Mouse (Mus musculus) heart, embryonic 13.5 days (tissue): Measurements from ENCODE around the gene Thegl. TPM values are rescaled to one million over a fixed set of nuclear protein-coding genes. Genes with fewer than 3 reads are reported as not detected.
"Not testable (repeated sequence)": the region's sequence is repeated elsewhere in the genome, so short reads cannot be mapped to it uniquely, and the experiment has no call there.

Source experiments
- ATAC-seq: fragments of 200-750 bp; cut with Nextera tagmentation; 2 replicates; pipeline ENCODE4 v1.8.0; 2017; ENCODE audit warnings: moderate TSS enrichment; ENCODE audit not compliant: insufficient number of reproducible peaks, low FRiP score, low TSS enrichment; ENCODE audit errors: extremely low read depth
- H3K27ac ChIP-seq: fragments of 300-500 bp; sonication (generic); replicated peaks from 2 replicates; pipeline ENCODE4 v1.5.1; 2015; ENCODE audit warnings: moderate library complexity, mild to moderate bottlenecking, inconsistent platforms
- H3K27me3 ChIP-seq: fragments of 300-500 bp; sonication (generic); replicated peaks from 2 replicates; pipeline ENCODE4 v1.6.1; 2015; ENCODE audit warnings: mild to moderate bottlenecking, inconsistent platforms
- H3K36me3 ChIP-seq: fragments of 300-500 bp; sonication (generic); 2 replicates; pipeline ENCODE4 v1.6.1; 2015; ENCODE audit warnings: mild to moderate bottlenecking, inconsistent platforms
- H3K4me1 ChIP-seq: fragments of 300-500 bp; sonication (generic); 2 replicates; pipeline ENCODE4 v1.6.1; 2015; ENCODE audit warnings: inconsistent platforms
- H3K4me2 ChIP-seq: fragments of 300-500 bp; sonication (generic); 2 replicates; pipeline ENCODE4 v1.6.1; 2015; ENCODE audit warnings: inconsistent platforms, mild to moderate bottlenecking, moderate library complexity
- H3K4me3 ChIP-seq: fragments of 300-500 bp; sonication (generic); 2 replicates; pipeline ENCODE4 v1.5.1; 2015; ENCODE audit warnings: moderate library complexity, mild to moderate bottlenecking, inconsistent platforms
- H3K9ac ChIP-seq: fragments of 300-500 bp; sonication (generic); 2 replicates; pipeline ENCODE4 v1.6.1; 2015; ENCODE audit warnings: inconsistent platforms, mild to moderate bottlenecking, moderate library complexity
- H3K9me3 ChIP-seq: fragments of 300-500 bp; sonication (generic); 2 replicates; pipeline ENCODE4 v1.6.1; 2016; ENCODE audit warnings: inconsistent platforms
- WGBS: fragments of 180-500 bp; shearing (Covaris S2); methylation state at CpG from one replicate; pipeline ENCODE4 v1.1.7; 2015; ENCODE audit warnings: mixed read lengths; 5-methylcytosine and 5-hydroxymethylcytosine counted together
- polyA plus RNA-seq: library from polyadenylated mRNA; unstranded; fragments of >200 nt; fragmentation: Nextera tagmentation; extraction: Ambion mirVana; gene quantifications from 2 replicates; pipeline ENCODE4 v1.2.1, GENCODE M21; 2015

The Thegl gene
- polyA plus RNA-seq, 1 experiment from 2014 or later = 0.08 TPM

- 80% methylated on average over 10 of the region's 10 CpGs for WGBS
- Histone ChIP-seq H3K4me1 (peaks cover 23% of the 10 kb centered on the region), H3K4me3 (no peak overlapping the region), H3K27ac (no peak overlapping the region), H3K9me3 (no peaks in the 10 kb centered on the region), H3K27me3 (no peaks in the 10 kb centered on the region; the same call in 1 of the 2 replicates), H3K36me3 (peaks cover 41% of the 10 kb centered on the region), H3K9ac (no peak overlapping the region), H3K4me2 (no peak overlapping the region)
- no peak for ATAC-seq
These were observed 70.1 kb downstream of the Thegl start for GRCm38 (mm10) chr5:77085753-77086450.

- Histone ChIP-seq H3K27ac (no peak overlapping the region), H3K9ac (no peak overlapping the region), H3K9me3 (no peaks in the 10 kb centered on the region), H3K4me2 (no peak overlapping the region), H3K27me3 (no peaks in the 10 kb centered on the region; the same call in 1 of the 2 replicates), H3K4me1 (peaks cover 27% of the 10 kb centered on the region), H3K4me3 (no peak overlapping the region), H3K36me3 (peaks cover 41% of the 10 kb centered on the region)
- no peak for ATAC-seq
- WGBS = 80% methylated on average over 7 of the region's 7 CpGs
These were observed 70.7 kb downstream of the Thegl start for GRCm38 (mm10) chr5:77086541-77086940.

- Histone ChIP-seq H3K4me2 (no peak overlapping the region), H3K9ac (no peak overlapping the region), H3K9me3 (no peaks in the 10 kb centered on the region), H3K27ac (no peak overlapping the region), H3K4me3 (no peak overlapping the region), H3K4me1 (peaks cover 33% of the 10 kb centered on the region), H3K36me3 (peaks cover 45% of the 10 kb centered on the region), H3K27me3 (no peaks in the 10 kb centered on the region; the same call in 1 of the 2 replicates)
- ATAC-seq = no peak
- WGBS = 69% methylated on average over 3 of the region's 3 CpGs
These were observed 71.3 kb downstream of the Thegl start for GRCm38 (mm10) chr5:77087122-77087521.

GRCm38 (mm10) chr5:77089294-77089693, 73.5 kb downstream of the Thegl start:
- Histone ChIP-seq H3K36me3 (peaks cover 52% of the 10 kb centered on the region), H3K9ac (peak overlapping the region; percentile 64), H3K4me2 (no peak overlapping the region), H3K4me1 (peaks cover 52% of the 10 kb centered on the region), H3K27ac (0 out of 2 replicates have a peak overlapping the region, but pooled peaks have one; percentile 17), H3K27me3 (no peaks in the 10 kb centered on the region; the same call in 1 of the 2 replicates), H3K9me3 (no peaks in the 10 kb centered on the region), H3K4me3 (no peak overlapping the region)
- 55% methylated on average over 1 of the region's 1 CpGs for WGBS
- no peak for ATAC-seq

GRCm38 (mm10) chr5:77089901-77090300, 74.1 kb downstream of the Thegl start:
- WGBS = 76% methylated on average over 8 of the region's 8 CpGs

GRCm38 (mm10) chr5:77090521-77091096, 74.8 kb downstream of the Thegl start:
- Histone ChIP-seq H3K9me3 (no peaks in the 10 kb centered on the region), H3K27me3 (peaks cover 1% of the 10 kb centered on the region; the same call in 1 of the 2 replicates), H3K4me1 (peaks cover 58% of the 10 kb centered on the region), H3K4me2 (no peak overlapping the region), H3K36me3 (peaks cover 48% of the 10 kb centered on the region), H3K27ac (peak overlapping the region; percentile 38), H3K9ac (no peak overlapping the region), H3K4me3 (no peak overlapping the region)
- WGBS = 35% methylated on average over 5 of the region's 5 CpGs
- no peak for ATAC-seq

More at GRCm38 (mm10) chr5:77089901-77090300, 74.1 kb downstream of the Thegl start:
- no peak for ATAC-seq
- H3K9me3 ChIP-seq = no peaks in the 10 kb centered on the region
- H3K27me3 ChIP-seq = no peaks in the 10 kb centered on the region; the same call in 1 of the 2 replicates
- H3K27ac ChIP-seq = peak overlapping the region; percentile 38
- no peak overlapping the region for H3K4me2 ChIP-seq
- H3K4me1 ChIP-seq = peaks cover 52% of the 10 kb centered on the region
- H3K36me3 ChIP-seq = peaks cover 52% of the 10 kb centered on the region
- no peak overlapping the region for H3K4me3 ChIP-seq
- H3K9ac ChIP-seq = no peak overlapping the region

- Histone ChIP-seq H3K4me2 (no peak overlapping the region), H3K27me3 (peaks cover 8% of the 10 kb centered on the region), H3K4me1 (peaks cover 69% of the 10 kb centered on the region), H3K4me3 (no peak overlapping the region), H3K27ac (peak overlapping the region; percentile 49), H3K36me3 (peaks cover 36% of the 10 kb centered on the region), H3K9ac (no peak overlapping the region), H3K9me3 (no peaks in the 10 kb centered on the region)
- 50% methylated on average over 3 of the region's 3 CpGs for WGBS
- no peak for ATAC-seq
These were observed 76.1 kb downstream of the Thegl start for GRCm38 (mm10) chr5:77091923-77092322.

GRCm38 (mm10) chr5:77092531-77092930, 76.7 kb downstream of the Thegl start:
- WGBS = 43% methylated on average over 5 of the region's 5 CpGs
- Histone ChIP-seq H3K4me3 (peak overlapping the region; percentile 76; the same call in 1 of the 2 replicates), H3K9me3 (no peaks in the 10 kb centered on the region), H3K4me2 (peak overlapping the region; percentile 93), H3K27me3 (peaks cover 8% of the 10 kb centered on the region), H3K9ac (0 out of 2 replicates have a peak overlapping the region, but pooled peaks have one; percentile 38), H3K27ac (0 out of 2 replicates have a peak overlapping the region, but pooled peaks have one; percentile 16), H3K36me3 (peaks cover 32% of the 10 kb centered on the region), H3K4me1 (peaks cover 75% of the 10 kb centered on the region)
- ATAC-seq = no peak

GRCm38 (mm10) chr5:77093961-77094360, 78.1 kb downstream of the Thegl start:
- WGBS = 44% methylated on average over 8 of the region's 8 CpGs
- Histone ChIP-seq H3K9ac (peak overlapping the region; percentile 87), H3K27ac (peak overlapping the region; percentile 71), H3K9me3 (no peaks in the 10 kb centered on the region), H3K4me1 (peaks cover 83% of the 10 kb centered on the region), H3K4me2 (peak overlapping the region; percentile 93), H3K36me3 (peaks cover 18% of the 10 kb centered on the region), H3K4me3 (peak overlapping the region; percentile 76), H3K27me3 (peaks cover 11% of the 10 kb centered on the region)
- no peak for ATAC-seq

GRCm38 (mm10) chr5:77094510-77095491, 79.0 kb downstream of the Thegl start:
- H3K27ac ChIP-seq = peak overlapping the region; percentile 71
- H3K4me1 ChIP-seq = peaks cover 84% of the 10 kb centered on the region
- no peak for ATAC-seq

GRCm38 (mm10) chr5:77096194-77096593, 80.4 kb downstream of the Thegl start:
- H3K4me3 ChIP-seq, H3K9ac ChIP-seq, H3K9me3 ChIP-seq, ATAC-seq, H3K4me2 ChIP-seq: not testable (repeated sequence)
- peaks cover 85% of the 10 kb centered on the region for H3K4me1 ChIP-seq
- 77% methylated on average over 3 of the region's 3 CpGs for WGBS
- peaks cover 11% of the 10 kb centered on the region for H3K27me3 ChIP-seq
- peaks cover 23% of the 10 kb centered on the region for H3K36me3 ChIP-seq
- H3K27ac ChIP-seq = peak overlapping the region; percentile 12; the same call in 1 of the 2 replicates

More at GRCm38 (mm10) chr5:77094510-77095491, 79.0 kb downstream of the Thegl start:
- peak overlapping the region; percentile 93 for H3K4me2 ChIP-seq
- H3K4me3 ChIP-seq = peak overlapping the region; percentile 76
- H3K9me3 ChIP-seq = no peaks in the 10 kb centered on the region
- peaks cover 13% of the 10 kb centered on the region for H3K36me3 ChIP-seq
- WGBS = under 1% methylated on average over 69 of the region's 69 CpGs
- peak overlapping the region; percentile 87 for H3K9ac ChIP-seq
- peaks cover 11% of the 10 kb centered on the region for H3K27me3 ChIP-seq
